Mouse (Mus musculus): ENCODE data around the gene Cd99l2. TPM values are rescaled to one million over a fixed set of nuclear protein-coding genes. Genes with fewer than 3 reads are reported as not detected.
A peak's percentile ranks its signal among the peaks of the same experiment; 100 is the strongest.
"Not testable (repeated sequence)": the region's sequence is repeated elsewhere in the genome, so short reads cannot be mapped to it uniquely, and the experiment has no call there.

The Cd99l2 gene
- polyA plus RNA-seq, 1 experiment from 2014 or later, result 23.0 TPM

DNA sequence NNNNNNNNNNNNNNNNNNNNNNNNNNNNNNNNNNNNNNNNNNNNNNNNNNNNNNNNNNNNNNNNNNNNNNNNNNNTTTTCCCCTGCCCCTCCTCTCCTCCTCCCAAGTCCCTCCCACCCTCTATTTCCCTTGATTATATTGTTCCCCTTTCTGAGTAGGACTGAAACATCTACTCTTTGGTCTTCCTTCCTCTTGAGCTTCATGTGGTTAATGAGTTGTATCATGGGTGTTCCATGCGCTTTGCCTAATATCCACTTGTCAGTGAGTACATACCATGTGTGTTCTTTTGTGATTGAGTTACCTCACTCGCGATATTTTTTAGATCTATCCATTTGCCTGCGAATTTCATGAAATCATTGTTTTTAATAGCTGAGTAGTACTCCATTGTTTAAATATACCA, 13.9 kb upstream of the Cd99l2 start:
- H3K4me1 ChIP-seq; H3K36me3 ChIP-seq; DNase-seq (ENCODE audit: low spot score); H3K4me3 ChIP-seq; H3K27me3 ChIP-seq (ENCODE audit: low read depth, poor library complexity, severe bottlenecking); H3K9me3 ChIP-seq (replicated peaks); H3K27ac ChIP-seq: not testable (repeated sequence)
- WGBS, result 98% methylated on average over 4 of the region's 4 CpGs

DNA sequence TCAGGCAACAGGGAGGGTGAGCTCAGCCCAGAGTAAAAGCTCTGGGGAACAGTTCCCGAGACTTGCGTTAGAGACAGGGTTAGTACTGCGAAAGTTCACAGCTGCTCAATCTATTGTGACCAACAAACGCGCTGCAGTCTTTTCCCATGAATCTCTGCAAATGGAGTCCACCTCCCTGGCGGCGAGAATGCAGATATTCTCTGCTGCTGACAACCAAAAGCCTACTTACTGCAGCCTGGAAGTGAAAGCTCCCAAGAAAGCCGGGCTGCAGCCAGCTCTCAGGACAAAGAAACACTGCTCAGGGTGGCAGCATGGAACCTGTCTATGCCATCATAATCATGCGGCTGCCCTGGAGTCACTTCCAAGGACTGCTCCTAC, 619 bp upstream of the Cd99l2 start:
- peak overlapping the region; percentile 61 for H3K4me3 ChIP-seq
- H3K27me3 ChIP-seq (ENCODE audit: low read depth, poor library complexity, severe bottlenecking), result peaks cover 52% of the 10 kb centered on the region
- WGBS, result 19% methylated on average over 9 of the region's 9 CpGs
- peak; percentile 49 for DNase-seq (ENCODE audit: low spot score)
- peak overlapping the region; percentile 93 for H3K27ac ChIP-seq
- no peaks in the 10 kb centered on the region for H3K36me3 ChIP-seq
- H3K9me3 ChIP-seq (replicated peaks), result no peaks in the 10 kb centered on the region
- 0 out of 2 replicates have a peak, but pooled peaks cover 4% of the 10 kb centered on the region for H3K4me1 ChIP-seq

- WGBS, result 11% methylated on average over 16 of the region's 17 CpGs
- DNase-seq (ENCODE audit: low spot score), result no peak
- Histone ChIP-seq H3K27me3 (ENCODE audit: low read depth, poor library complexity, severe bottlenecking) (peaks cover 47% of the 10 kb centered on the region), H3K9me3 (replicated peaks) (no peaks in the 10 kb centered on the region), H3K27ac (peak overlapping the region; percentile 93), H3K36me3 (no peaks in the 10 kb centered on the region), H3K4me1 (0 out of 2 replicates have a peak, but pooled peaks cover 4% of the 10 kb centered on the region), H3K4me3 (peak overlapping the region; percentile 61)
These were observed 567 bp downstream of the Cd99l2 start for GRCm38 (mm10) chrX:71491931-71492633.

- Histone ChIP-seq H3K4me3 (no peak overlapping the region), H3K4me1 (0 out of 2 replicates have a peak, but pooled peaks cover 4% of the 10 kb centered on the region), H3K27me3 (ENCODE audit: low read depth, poor library complexity, severe bottlenecking) (peaks cover 38% of the 10 kb centered on the region), H3K36me3 (no peaks in the 10 kb centered on the region), H3K9me3 (replicated peaks) (no peaks in the 10 kb centered on the region), H3K27ac (no peak overlapping the region)
- DNase-seq (ENCODE audit: low spot score), result no peak
- 86% methylated on average over 1 of the region's 1 CpGs for WGBS
These were observed 3.3 kb downstream of the Cd99l2 start for GRCm38 (mm10) chrX:71489353-71489752.

GRCm38 (mm10) chrX:71482244-71482643, 10.4 kb downstream of the Cd99l2 start:
- WGBS, result 92% methylated on average over 2 of the region's 2 CpGs
- Histone ChIP-seq H3K27me3 (ENCODE audit: low read depth, poor library complexity, severe bottlenecking) (peaks cover 15% of the 10 kb centered on the region; the same call in 1 of the 2 replicates), H3K4me1 (no peaks in the 10 kb centered on the region), H3K9me3 (replicated peaks) (no peaks in the 10 kb centered on the region), H3K27ac (no peak overlapping the region), H3K36me3 (no peaks in the 10 kb centered on the region), H3K4me3 (no peak overlapping the region)
- no peak for DNase-seq (ENCODE audit: low spot score)

- no peaks in the 10 kb centered on the region for H3K9me3 ChIP-seq (replicated peaks)
- peaks cover 6% of the 10 kb centered on the region; the same call in 1 of the 2 replicates for H3K4me1 ChIP-seq
- H3K36me3 ChIP-seq, result no peaks in the 10 kb centered on the region
- 36% methylated on average over 3 of the region's 3 CpGs for WGBS
- no peak overlapping the region for H3K4me3 ChIP-seq
- DNase-seq (ENCODE audit: low spot score), result no peak
- H3K27me3 ChIP-seq (ENCODE audit: low read depth, poor library complexity, severe bottlenecking), result 0 out of 2 replicates have a peak, but pooled peaks cover 6% of the 10 kb centered on the region
- H3K27ac ChIP-seq, result no peak overlapping the region
These were observed 16.7 kb downstream of the Cd99l2 start for GRCm38 (mm10) chrX:71475992-71476391.

DNA sequence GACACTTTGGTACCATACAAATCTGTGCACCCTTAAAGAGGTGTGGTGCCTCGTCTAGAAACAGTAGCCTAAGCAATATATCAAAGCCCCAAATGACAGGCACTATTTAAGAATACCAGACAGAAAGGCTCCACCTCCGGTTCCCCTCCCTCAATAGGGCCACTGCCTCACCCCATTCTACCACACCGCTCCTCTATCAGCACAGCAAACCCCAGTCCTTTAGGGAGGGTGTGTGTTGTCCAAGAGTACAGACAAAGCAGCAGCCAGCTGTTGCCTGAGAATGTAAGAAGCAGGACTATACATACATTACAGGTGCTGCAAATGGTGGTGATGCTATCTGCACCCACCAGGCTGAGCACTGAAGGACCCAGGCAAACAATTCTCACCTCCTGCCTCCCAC, 17.2 kb downstream of the Cd99l2 start:
- no peaks in the 10 kb centered on the region for H3K9me3 ChIP-seq (replicated peaks)
- WGBS, result 60% methylated on average over 3 of the region's 3 CpGs
- H3K4me1 ChIP-seq, result peaks cover 6% of the 10 kb centered on the region; the same call in 1 of the 2 replicates
- no peak for DNase-seq (ENCODE audit: low spot score)
- H3K27me3 ChIP-seq (ENCODE audit: low read depth, poor library complexity, severe bottlenecking), result 0 out of 2 replicates have a peak, but pooled peaks cover 6% of the 10 kb centered on the region
- H3K27ac ChIP-seq, result no peak overlapping the region
- no peak overlapping the region for H3K4me3 ChIP-seq
- no peaks in the 10 kb centered on the region for H3K36me3 ChIP-seq

DNA sequence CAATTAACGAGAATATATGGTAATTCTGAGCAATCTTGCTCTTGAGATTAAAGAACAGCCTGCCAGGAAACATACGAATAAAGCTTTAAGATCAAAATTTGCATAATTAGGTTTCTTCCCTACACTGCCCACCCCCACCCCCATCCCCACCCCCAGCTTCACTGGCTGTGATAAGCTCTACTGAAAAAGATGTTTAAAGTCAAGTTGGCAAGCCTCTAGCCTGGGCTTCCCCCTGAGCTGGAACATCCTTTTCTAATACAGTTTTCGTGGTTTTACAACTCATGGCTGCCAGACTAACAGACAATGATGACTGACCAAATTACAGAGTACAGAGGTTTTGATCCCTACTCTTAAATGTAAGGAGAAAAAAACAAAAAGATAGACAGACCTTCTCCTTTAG, 17.6 kb downstream of the Cd99l2 start:
- peaks cover 6% of the 10 kb centered on the region; the same call in 1 of the 2 replicates for H3K4me1 ChIP-seq
- H3K27ac ChIP-seq, result no peak overlapping the region
- H3K27me3 ChIP-seq (ENCODE audit: low read depth, poor library complexity, severe bottlenecking), result 0 out of 2 replicates have a peak, but pooled peaks cover 6% of the 10 kb centered on the region
- no peak for DNase-seq (ENCODE audit: low spot score)
- H3K36me3 ChIP-seq, result no peaks in the 10 kb centered on the region
- H3K4me3 ChIP-seq, result no peak overlapping the region
- WGBS, result 74% methylated on average over 3 of the region's 3 CpGs
- H3K9me3 ChIP-seq (replicated peaks), result no peaks in the 10 kb centered on the region

- DNase-seq (ENCODE audit: low spot score), result no peak
- H3K4me3 ChIP-seq, result no peak overlapping the region
- H3K4me1 ChIP-seq, result peaks cover 6% of the 10 kb centered on the region; the same call in 1 of the 2 replicates
- no peaks in the 10 kb centered on the region for H3K9me3 ChIP-seq (replicated peaks)
- H3K36me3 ChIP-seq, result no peaks in the 10 kb centered on the region
- 0 out of 2 replicates have a peak, but pooled peaks cover 6% of the 10 kb centered on the region for H3K27me3 ChIP-seq (ENCODE audit: low read depth, poor library complexity, severe bottlenecking)
- H3K27ac ChIP-seq, result no peak overlapping the region
- WGBS, result 75% methylated on average over 3 of the region's 3 CpGs
These were observed 18.2 kb downstream of the Cd99l2 start for GRCm38 (mm10) chrX:71474296-71474956.

GRCm38 (mm10) chrX:71468639-71469295, 23.9 kb downstream of the Cd99l2 start:
- Histone ChIP-seq H3K9me3 (replicated peaks) (no peaks in the 10 kb centered on the region), H3K27ac (no peak overlapping the region), H3K36me3 (no peaks in the 10 kb centered on the region), H3K27me3 (ENCODE audit: low read depth, poor library complexity, severe bottlenecking) (peaks cover 42% of the 10 kb centered on the region; the same call in 1 of the 2 replicates), H3K4me1 (no peaks in the 10 kb centered on the region), H3K4me3 (no peak overlapping the region)
- WGBS, result 95% methylated on average over 5 of the region's 5 CpGs
- no peak for DNase-seq (ENCODE audit: low spot score)

- no peaks in the 10 kb centered on the region for H3K4me1 ChIP-seq
- WGBS, result 94% methylated on average over 3 of the region's 3 CpGs
- no peaks in the 10 kb centered on the region for H3K36me3 ChIP-seq
- no peak overlapping the region for H3K4me3 ChIP-seq
- no peak overlapping the region for H3K27ac ChIP-seq
- no peaks in the 10 kb centered on the region for H3K9me3 ChIP-seq (replicated peaks)
- peaks cover 36% of the 10 kb centered on the region; the same call in 1 of the 2 replicates for H3K27me3 ChIP-seq (ENCODE audit: low read depth, poor library complexity, severe bottlenecking)
- no peak for DNase-seq (ENCODE audit: low spot score)
These were observed 25.2 kb downstream of the Cd99l2 start for GRCm38 (mm10) chrX:71467491-71467890.

GRCm38 (mm10) chrX:71465417-71465816, 27.2 kb downstream of the Cd99l2 start:
- 93% methylated on average over 1 of the region's 1 CpGs for WGBS
- Histone ChIP-seq H3K27me3 (ENCODE audit: low read depth, poor library complexity, severe bottlenecking) (peaks cover 36% of the 10 kb centered on the region; the same call in 1 of the 2 replicates), H3K9me3 (replicated peaks) (no peaks in the 10 kb centered on the region), H3K4me3 (no peak overlapping the region), H3K27ac (no peak overlapping the region), H3K4me1 (no peaks in the 10 kb centered on the region), H3K36me3 (no peaks in the 10 kb centered on the region)
- no peak for DNase-seq (ENCODE audit: low spot score)
